In genomic region chr4:152179946-152180660, GRCm38 (mm10) we compare ENCODE assay signal across 13 mouse cellular contexts. TPM values are rescaled to one million over a fixed set of nuclear protein-coding genes. Genes with fewer than 3 reads are reported as not detected.
A peak's percentile ranks its signal among the peaks of the same experiment; 100 is the strongest.
DNase-seq lines count a peak whose midpoint lies in the region; ATAC-seq and TF ChIP-seq lines count a peak whose summit lies in the region.
"Had no signal": no experiment of that assay in that cellular context is flagged by ENCODE, and none has a peak within 500 bp of the region (broad histone marks: within the 10 kb centered on the region; RNA-seq: fewer than 3 reads in every experiment).

No protein-coding gene starts in this region.

- H3K9ac ChIP-seq in midbrain, embryonic 14.5 days (replicated peaks; ENCODE audit: low read length), result no peak overlapping the region
- H3K9ac ChIP-seq: limb, embryonic 12.5 days had no signal

- no peak for TF ChIP-seq CTCF in thymus, adult 2 months (IDR thresholded peaks at IDR 0.05; ENCODE audit: borderline replicate concordance, control insufficient read depth, extremely low read depth, insufficient read depth, low read length, poor library complexity)

- no peak for ATAC-seq in midbrain, embryonic 14.5 days (ENCODE audit: low FRiP score, low TSS enrichment)
- ATAC-seq: CD4-positive, CD25-positive, alpha-beta regulatory T cell, adult 4 months; inflammation-experienced regulatory T-cells, adult 6 months; lung, postnatal 0 days had no signal

- peaks cover 10% of the 10 kb centered on the region for H3K27me3 ChIP-seq in midbrain, embryonic 14.5 days (ENCODE audit: control insufficient read depth, insufficient read depth, low read length)
- H3K27me3 ChIP-seq in thymus, adult 2 months (ENCODE audit: control insufficient read depth, insufficient read depth, low read length), result no peaks in the 10 kb centered on the region

- WGBS in midbrain, embryonic 14.5 days, result 90% methylated on average over 16 of the region's 16 CpGs
- WGBS in thymus, adult 2 months, result 80% methylated on average over 16 of the region's 16 CpGs

- no peaks in the 10 kb centered on the region for H3K9me3 ChIP-seq in midbrain, embryonic 14.5 days (ENCODE audit: control insufficient read depth, low read length)
- H3K9me3 ChIP-seq: limb, embryonic 12.5 days had no signal

- TF ChIP-seq POLR2A in thymus, adult 2 months (IDR thresholded peaks at IDR 0.05; ENCODE audit: control insufficient read depth, extremely low read depth, insufficient read depth, low read length, poor library complexity), result no peak

- peak; percentile 47 to 62 for DNase-seq in heart, adult 18-20 months
- DNase-seq in heart, adult 8-10 months (ENCODE audit: low spot score), result no peak
- peak; percentile 93 for DNase-seq in brain, adult 2 months (ENCODE audit: low read depth, low spot score)
- DNase-seq in cerebellum, postnatal 25 days, result peak; percentile 81 to 87
- DNase-seq in midbrain, embryonic 14.5 days, result no peak
- DNase-seq in thymus, adult 2 months, result no peak
- DNase-seq in frontal cortex, postnatal 36 days (ENCODE audit: low spot score in 2 of 2), result no peak
- DNase-seq in liver, result no peak

- peaks cover 8% of the 10 kb centered on the region; the same call in 1 of the 2 replicates for H3K36me3 ChIP-seq in midbrain, embryonic 14.5 days (ENCODE audit: control insufficient read depth, insufficient read depth, low read length)
- no peaks in the 10 kb centered on the region for H3K36me3 ChIP-seq in thymus, adult 2 months (ENCODE audit: control insufficient read depth, insufficient read depth, low read length)
- H3K36me3 ChIP-seq: limb, embryonic 12.5 days had no signal

- H3K4me1 ChIP-seq in midbrain, embryonic 14.5 days (ENCODE audit: control insufficient read depth, insufficient read depth, low read length), result peaks cover 13% of the 10 kb centered on the region
- H3K4me1 ChIP-seq in thymus, adult 2 months (replicated peaks; ENCODE audit: control insufficient read depth, insufficient read depth, low read length), result peaks cover 38% of the 10 kb centered on the region

- peak overlapping the region; percentile 94 for H3K4me2 ChIP-seq in midbrain, embryonic 14.5 days (ENCODE audit: low read length)

- no peak overlapping the region for H3K27ac ChIP-seq in midbrain, embryonic 14.5 days (replicated peaks; ENCODE audit: low read depth, low read length)
- no peak overlapping the region for H3K27ac ChIP-seq in thymus, adult 2 months (ENCODE audit: control insufficient read depth, insufficient read depth, low read length)
- H3K27ac ChIP-seq: limb, embryonic 12.5 days had no signal

- no peak overlapping the region for H3K4me3 ChIP-seq in midbrain, embryonic 14.5 days (replicated peaks; ENCODE audit: low read depth, low read length)
- H3K4me3 ChIP-seq in thymus, adult 2 months (ENCODE audit: control insufficient read depth, insufficient read depth, low read length), result no peak overlapping the region
- H3K4me3 ChIP-seq: limb, embryonic 12.5 days had no signal

RNA-seq across cellular contexts. Expression of gene Acot7, which starts 2.2 kb away (rescaled TPM):
- total RNA-seq in heart, adult 18-20 months (2021), result 10 to 100 TPM; 61.9 to 66.2 TPM
- total RNA-seq in heart, adult 8-10 months (2022), result 10 to 100 TPM; 63.9 to 80.9 (median 69.3) TPM
- polyA plus RNA-seq in midbrain, embryonic 14.5 days (2014; fragmentation: Nextera tagmentation; extraction: Ambion mirVana), result 276 and 368 TPM in 2 replicates
- 56.6 and 80.8 TPM in 2 replicates for polyA plus RNA-seq in thymus, adult 2 months (2012; rRNA removed)

RNA-seq across cellular contexts. Expression of gene Hes2, which starts 21.4 kb away (rescaled TPM):
- not detected for total RNA-seq in heart, adult 18-20 months (2021)
- not detected for total RNA-seq in heart, adult 8-10 months (2022)
- not detected in 2 replicates for polyA plus RNA-seq in midbrain, embryonic 14.5 days (2014; fragmentation: Nextera tagmentation; extraction: Ambion mirVana)
- polyA plus RNA-seq in thymus, adult 2 months (2012; rRNA removed), result 0.07 and 0.20 TPM in 2 replicates
- total RNA-seq: granulocyte monocyte progenitor cell, adult 5-6 weeks had no signal
- polyA plus RNA-seq: CD4-positive, CD25-positive, alpha-beta regulatory T cell, adult 4 months; inflammation-experienced regulatory T-cells, adult 6 months; limb, embryonic 12.5 days had no signal

RNA-seq across cellular contexts. Expression of gene Espn, which starts 27.9 kb away (rescaled TPM):
- total RNA-seq in heart, adult 18-20 months (2021), result 1 to 10 TPM; 2.5 to 2.7 TPM
- 1 to 10 TPM; 2.6 to 3.5 (median 3.0) TPM for total RNA-seq in heart, adult 8-10 months (2022)
- polyA plus RNA-seq in midbrain, embryonic 14.5 days (2014; fragmentation: Nextera tagmentation; extraction: Ambion mirVana), result not detected in 2 replicates
- polyA plus RNA-seq in thymus, adult 2 months (2012; rRNA removed), result 5.7 and 6.5 TPM in 2 replicates
- total RNA-seq: granulocyte monocyte progenitor cell, adult 5-6 weeks had no signal

Comparison
In these comparisons a context has a peak if more than half of its experiments do, and no peak if none do; other contexts are left out.
1. DNase-seq: peak in heart, adult 18-20 months (2 of 2), brain, adult 2 months (single experiment) and cerebellum, postnatal 25 days (2 of 2); none in heart, adult 8-10 months (single experiment), midbrain, embryonic 14.5 days (single experiment), thymus, adult 2 months (single experiment), frontal cortex, postnatal 36 days (0 of 2) and liver (single experiment).